Mouse (Mus musculus) layer of hippocampus, adult 9-11 months (tissue): ENCODE measurements at regions not wholly inside any gene's neighbourhood (a gene's known extent, or its start where the extent isn't known, plus 50 kb on each side); places are given as distances from the start of the nearest gene placed in this dataset.

Experiments
- DNase-seq: peaks from one replicate; pipeline ENCODE4 v3.0.0; 2022

GRCm38 (mm10) chr14:123079733-123080132 lies 95.9 kb upstream of the Tmtc4 start:
- DNase-seq: no peak

- no peak for DNase-seq
Measured at GRCm38 (mm10) chr14:123078804-123079203, 95.0 kb upstream of the Tmtc4 start.

- DNase-seq: no peak
Measured at GRCm38 (mm10) chr14:123066344-123066743, 82.5 kb upstream of the Tmtc4 start.

GRCm38 (mm10) chr14:123065566-123065965 lies 81.7 kb upstream of the Tmtc4 start:
- DNase-seq: peak; percentile 3

- DNase-seq: no peak
Measured at GRCm38 (mm10) chr14:123065136-123065535, 81.3 kb upstream of the Tmtc4 start.

- no peak for DNase-seq
Measured at GRCm38 (mm10) chr14:123062908-123063307, 79.1 kb upstream of the Tmtc4 start.

- DNase-seq: no peak
Measured at GRCm38 (mm10) chr14:123056976-123057375, 73.1 kb upstream of the Tmtc4 start.

- no peak for DNase-seq
Measured at GRCm38 (mm10) chr14:123048451-123048850, 64.6 kb upstream of the Tmtc4 start.

- no peak for DNase-seq
Measured at GRCm38 (mm10) chr14:123040046-123040445, 56.2 kb upstream of the Tmtc4 start.

GRCm38 (mm10) chr14:123037444-123037843 lies 53.6 kb upstream of the Tmtc4 start:
- DNase-seq: no peak
